Mouse (Mus musculus): Measurements from ENCODE around the gene Fam227b.

Gene Fam227b

DNA sequence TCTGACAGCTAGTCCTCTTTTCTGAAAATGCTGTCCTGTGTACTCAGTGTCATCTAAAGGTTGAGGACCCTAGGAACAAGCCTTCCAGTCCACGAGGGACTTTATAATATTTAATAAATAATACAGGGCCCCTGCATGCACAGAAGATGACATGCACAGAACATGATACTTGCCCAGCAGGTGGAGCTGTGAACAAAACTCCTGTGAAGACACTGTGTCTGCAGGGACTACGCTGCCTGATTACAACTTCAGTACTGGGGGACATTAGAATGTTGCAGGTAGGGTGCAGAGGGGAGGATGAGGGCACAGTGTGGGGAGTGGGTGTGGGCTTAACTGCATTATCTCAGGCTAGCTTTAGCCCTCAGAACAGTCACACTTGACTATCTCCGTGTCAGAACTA, 145.7 kb downstream of the Fam227b start:
- DNase-seq (ENCODE audit: low spot score) = peak; percentile 72

DNA sequence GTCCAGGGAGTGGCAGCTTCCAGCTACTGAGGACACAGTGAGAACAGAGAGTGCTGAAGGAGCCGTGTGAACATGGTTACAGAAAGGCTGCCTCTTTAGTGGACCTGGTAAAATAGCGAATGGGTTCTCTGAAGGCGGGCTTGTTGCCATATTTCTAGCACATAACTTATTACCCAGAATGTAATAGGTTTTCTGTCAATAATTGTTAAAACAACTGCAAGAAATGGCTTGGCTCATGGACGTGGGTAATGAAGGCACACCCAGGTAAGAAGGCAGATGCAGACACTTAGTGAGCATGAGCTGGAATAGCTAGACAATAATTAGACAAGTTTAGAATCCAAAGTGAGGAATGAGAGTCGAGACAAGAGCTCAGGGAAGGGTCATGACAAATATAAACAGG, 149.5 kb downstream of the Fam227b start:
- DNase-seq (ENCODE audit: low spot score) = no peak

DNA sequence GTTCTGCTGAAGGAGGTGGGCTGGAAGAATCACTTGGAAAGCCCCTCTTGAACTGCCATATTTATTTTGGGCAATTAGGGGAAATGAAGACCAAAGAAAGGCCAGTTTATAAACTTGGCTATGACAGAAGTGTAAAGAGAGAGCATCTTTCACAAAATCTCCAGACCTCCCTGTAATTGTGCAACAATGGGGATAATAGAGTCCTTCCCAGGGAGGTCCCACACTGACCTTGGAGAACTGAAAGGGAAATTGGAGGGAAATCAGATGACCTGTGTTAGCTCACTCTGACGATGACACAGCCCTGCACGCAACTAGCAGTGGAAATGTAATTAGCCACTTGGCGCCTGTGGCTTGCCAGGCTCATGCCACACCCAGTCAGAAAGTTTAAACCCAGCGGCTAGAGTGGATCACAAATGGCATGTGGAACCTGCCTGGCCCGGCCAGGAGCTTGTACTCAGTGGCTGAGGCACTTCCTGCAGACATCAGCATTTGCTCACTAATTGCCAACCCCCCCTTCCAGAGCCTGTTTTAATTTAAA, 175.9 kb downstream of the Fam227b start:
- peak; percentile 12 for DNase-seq (ENCODE audit: low spot score)

DNA sequence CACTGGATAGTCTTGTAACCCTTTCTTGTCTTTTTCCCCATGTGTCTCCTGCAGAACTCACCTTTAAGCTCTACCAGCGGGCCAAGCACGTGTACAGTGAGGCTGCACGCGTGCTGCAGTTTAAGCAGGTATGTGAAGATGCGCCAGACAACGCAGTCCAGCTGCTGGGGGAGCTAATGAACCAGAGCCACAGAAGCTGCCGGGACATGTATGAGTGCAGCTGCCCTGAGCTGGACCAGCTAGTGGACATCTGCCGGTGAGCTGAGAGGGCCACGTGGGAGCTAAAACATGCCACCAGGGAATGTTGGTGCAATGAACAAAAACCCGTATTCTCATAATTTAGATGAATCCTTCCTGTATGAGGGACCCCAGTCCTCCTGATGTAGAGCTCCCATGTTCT, 176.6 kb downstream of the Fam227b start:
- no peak for DNase-seq (ENCODE audit: low spot score)

DNA sequence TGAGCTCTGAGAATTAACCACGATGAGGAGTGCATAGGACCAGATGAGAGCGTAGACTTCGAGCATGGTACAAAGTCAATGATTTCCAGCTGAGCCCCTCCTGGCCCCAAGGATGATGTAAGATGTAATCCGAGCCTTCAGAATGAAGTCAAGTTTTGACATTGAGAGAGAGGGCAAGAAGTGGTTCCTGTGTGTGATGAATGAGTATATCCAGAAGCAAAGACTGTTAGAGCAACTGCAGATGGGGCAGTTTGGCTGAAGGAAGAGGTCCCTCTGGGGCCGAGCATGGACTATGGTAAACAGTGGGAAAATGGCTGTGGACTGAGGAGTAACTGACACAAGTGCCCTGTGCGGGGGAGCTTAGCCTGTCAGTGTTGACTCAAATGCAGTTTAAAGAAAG, 178.6 kb downstream of the Fam227b start:
- peak; percentile 68 for DNase-seq (ENCODE audit: low spot score)

DNA sequence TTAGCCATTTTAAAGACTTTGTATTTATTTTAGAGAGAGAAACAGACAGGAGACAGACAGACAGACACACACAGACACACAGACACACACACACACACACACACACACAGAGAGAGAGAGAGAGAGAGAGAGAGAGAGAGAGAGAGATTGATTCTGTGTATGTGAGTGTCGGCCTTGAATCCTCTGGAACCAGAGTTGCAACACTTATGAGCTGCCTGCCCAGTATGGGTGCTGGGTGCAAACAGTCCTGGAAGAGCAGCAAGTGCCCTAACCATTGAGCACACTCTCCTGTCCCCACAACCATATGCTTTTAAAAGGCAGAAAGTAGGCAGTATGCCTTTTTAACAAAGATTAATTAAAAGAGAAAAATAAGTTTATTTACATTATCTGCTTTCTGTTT, 183.0 kb downstream of the Fam227b start:
- DNase-seq (ENCODE audit: low spot score) = no peak

DNA sequence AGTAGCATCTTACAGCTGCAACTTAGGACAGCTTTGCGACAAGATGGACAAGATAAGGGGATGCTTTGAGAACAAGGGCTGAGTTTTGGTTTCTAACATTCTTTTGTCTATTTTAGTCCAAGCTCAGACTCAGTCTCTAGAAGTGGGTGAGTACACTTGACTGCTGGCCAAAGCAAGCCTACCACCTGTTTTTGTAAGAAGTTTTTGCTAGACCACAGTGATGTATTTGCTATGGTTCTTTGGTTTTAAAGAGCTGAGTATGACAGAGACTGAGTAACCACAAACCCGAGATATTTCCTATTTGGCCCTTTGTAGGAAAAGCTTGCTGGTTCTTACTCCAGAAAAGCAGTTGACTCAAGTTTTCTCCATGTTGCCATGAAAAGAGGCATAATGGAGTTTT, 203.6 kb downstream of the Fam227b start:
- no peak for DNase-seq (ENCODE audit: low spot score)

DNA sequence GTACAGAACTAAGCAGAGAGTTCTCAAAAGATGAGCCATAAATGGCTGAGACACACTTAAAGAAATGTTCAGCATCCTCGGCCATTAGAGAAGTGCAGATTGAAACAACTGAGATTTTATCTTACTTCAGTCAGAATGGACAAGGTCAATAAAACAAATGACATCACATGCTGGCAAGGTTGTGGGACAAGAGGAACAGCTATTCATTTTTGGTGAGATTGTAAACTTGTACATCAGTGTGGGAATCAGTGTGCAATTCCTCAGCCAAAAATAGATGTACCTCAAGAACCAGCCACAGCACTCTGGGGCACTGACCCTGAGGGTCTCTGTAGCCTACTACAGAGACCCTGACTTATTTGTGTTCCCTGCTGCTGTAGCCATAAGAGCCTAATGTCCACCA, 208.5 kb downstream of the Fam227b start:
- DNase-seq (ENCODE audit: low spot score) = no peak

DNA sequence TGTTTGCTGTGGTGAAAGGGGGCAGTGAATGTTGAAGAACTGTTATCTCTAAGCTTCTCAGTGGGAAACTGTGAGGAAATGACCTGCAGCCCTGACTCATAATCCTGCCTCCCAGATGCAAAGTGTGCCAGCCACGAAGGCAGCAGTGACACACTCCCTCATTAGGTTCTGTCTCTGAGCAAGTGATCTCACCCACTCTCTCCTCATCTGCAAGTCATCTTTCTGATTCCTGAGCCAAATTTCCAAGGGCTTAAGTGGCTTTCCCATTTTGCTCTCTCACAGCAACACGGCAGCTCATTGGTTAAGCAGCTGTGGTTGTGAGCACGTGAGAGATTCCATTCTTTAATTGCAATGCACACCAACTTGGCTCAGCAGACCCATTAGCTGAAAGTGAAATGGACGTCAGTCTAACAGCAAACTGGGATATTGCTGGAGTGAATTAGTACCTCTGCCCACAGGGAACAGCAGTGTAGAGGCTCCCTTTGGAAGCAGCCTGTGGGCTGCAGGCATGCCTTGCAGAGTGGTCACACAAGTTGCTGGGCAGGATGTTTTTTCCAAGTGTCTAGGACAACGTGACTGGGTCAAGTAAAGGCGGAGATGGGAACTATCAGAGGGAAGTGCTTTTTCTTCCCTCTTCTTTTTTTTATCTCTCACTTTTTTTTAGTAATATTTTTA, 210.6 kb downstream of the Fam227b start:
- DNase-seq (ENCODE audit: low spot score) = no peak

DNA sequence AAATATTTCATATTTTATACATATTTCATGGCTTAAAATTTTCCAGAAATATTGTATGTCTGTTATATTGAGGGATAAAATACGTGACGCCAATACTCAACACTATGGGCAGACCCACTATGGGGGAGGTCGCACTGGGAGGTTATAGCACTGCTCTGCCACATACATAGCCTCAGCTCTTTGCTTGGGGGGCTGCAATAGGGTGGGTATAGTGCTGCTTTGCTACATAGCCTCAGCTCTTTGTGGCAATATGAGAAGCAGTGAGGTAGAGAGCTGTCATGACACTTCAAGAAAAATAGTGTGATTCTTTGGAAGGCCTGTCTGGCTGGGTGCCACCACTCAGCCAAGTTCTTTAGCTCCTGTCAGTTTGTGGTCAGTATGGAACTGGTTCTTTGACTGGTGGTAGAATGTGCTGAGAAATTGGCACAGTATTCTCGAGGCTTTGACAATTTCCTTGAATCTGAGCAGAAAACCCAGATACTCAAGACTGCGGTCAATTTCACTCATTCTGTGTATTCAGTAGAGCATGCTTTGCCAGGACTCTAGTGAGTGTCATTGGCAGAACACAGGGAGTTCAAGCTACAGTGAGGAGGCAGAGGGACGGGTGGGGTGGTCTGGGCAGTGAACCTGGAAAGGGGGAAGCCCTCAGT, 212.7 kb downstream of the Fam227b start:
- DNase-seq (ENCODE audit: low spot score) = no peak

DNA sequence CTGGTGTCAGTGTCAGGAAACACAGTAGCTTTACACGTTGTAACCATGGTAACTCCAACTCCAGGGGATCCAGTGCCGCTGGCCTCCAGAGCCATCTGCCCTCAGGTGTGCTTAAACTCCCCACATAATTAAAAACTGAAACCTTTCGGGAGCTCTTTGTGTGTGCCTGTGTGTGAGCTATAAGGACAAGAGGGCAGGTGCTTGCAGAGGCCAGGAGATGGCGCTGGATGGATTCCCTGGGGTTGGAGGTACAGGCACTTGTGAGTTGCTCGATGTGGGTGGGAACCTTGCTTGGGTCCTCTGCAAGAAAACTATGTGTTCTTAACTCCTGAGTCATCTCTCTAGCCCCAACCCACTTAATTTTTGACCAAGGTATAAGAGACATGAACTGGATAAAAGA, 215.4 kb downstream of the Fam227b start:
- peak; percentile 17 for DNase-seq (ENCODE audit: low spot score)

DNA sequence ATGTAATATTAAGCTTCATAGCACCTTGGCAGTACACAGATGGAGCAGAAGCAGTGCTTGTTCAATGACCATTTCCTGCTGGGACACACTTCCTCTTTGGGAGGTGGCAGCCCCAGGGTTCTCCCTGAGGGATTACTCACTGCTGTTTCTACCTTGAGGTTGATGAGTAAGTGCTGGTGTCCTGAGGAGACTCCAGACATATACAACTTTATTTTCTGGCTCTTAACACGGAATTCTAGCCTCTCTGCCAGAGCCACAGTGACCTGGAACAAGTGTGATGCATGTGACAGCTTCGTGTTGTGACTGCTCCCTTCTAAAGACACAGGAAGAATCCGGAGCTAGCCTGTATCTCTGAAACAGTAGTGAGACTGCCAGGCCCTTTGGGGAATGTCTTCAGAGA, 217.8 kb downstream of the Fam227b start:
- DNase-seq (ENCODE audit: low spot score) = no peak

All from embryo, embryonic 10.5 days (tissue).